Comparison of ENCODE assay signal across 9 mouse cellular contexts in genomic region chr17:37250544-37250943, GRCm38 (mm10). TPM values are rescaled to one million over a fixed set of nuclear protein-coding genes. Genes with fewer than 3 reads are reported as not detected.
DNase-seq lines count a peak whose midpoint lies in the region; ATAC-seq and TF ChIP-seq lines count a peak whose summit lies in the region.
"Had no signal": no experiment of that assay in that cellular context is flagged by ENCODE, and none has a peak within 500 bp of the region (broad histone marks: within the 10 kb centered on the region; RNA-seq: fewer than 3 reads in every experiment).

No protein-coding gene starts in this region.

- H3K9ac ChIP-seq in intestine, postnatal 0 days (ENCODE audit: low read depth, low read length), result no peak overlapping the region

- CTCF ChIA-PET in Patski (lab: Charles Lee), result no interaction called here

- POLR2A ChIA-PET in Patski (lab: Charles Lee), result no interaction called here

- 14% methylated on average over 1 of the region's 1 CpGs for WGBS in intestine, postnatal 0 days

- H3K27ac ChIP-seq in intestine, postnatal 0 days (ENCODE audit: low read depth, low read length), result no peak overlapping the region

- H3K4me3 ChIP-seq in intestine, postnatal 0 days (ENCODE audit: low read depth, low read length), result no peak overlapping the region
- H3K4me3 ChIP-seq: megakaryocyte, embryonic 14.5 days had no signal

- H3K36me3 ChIP-seq in intestine, postnatal 0 days (ENCODE audit: control insufficient read depth, insufficient read depth), result no peaks in the 10 kb centered on the region

- no peaks in the 10 kb centered on the region for H3K27me3 ChIP-seq in Patski
- no peaks in the 10 kb centered on the region for H3K27me3 ChIP-seq in intestine, postnatal 0 days (replicated peaks; ENCODE audit: control insufficient read depth, insufficient read depth, low read length)
- H3K27me3 ChIP-seq: megakaryocyte, embryonic 14.5 days had no signal

- in situ Hi-C loops in Patski (cut with MboI; ENCODE audit: low pct_unique_long_range_greater_than_20kb), result no loop called here

- no peak for ATAC-seq in Patski
- ATAC-seq in intestine, postnatal 0 days, result no peak

- no peak overlapping the region for H3K4me2 ChIP-seq in intestine, postnatal 0 days (replicated peaks; ENCODE audit: low read depth)

- H3K4me1 ChIP-seq in intestine, postnatal 0 days (replicated peaks; ENCODE audit: control insufficient read depth, insufficient read depth, low read length), result no peaks in the 10 kb centered on the region
- H3K4me1 ChIP-seq: megakaryocyte, embryonic 14.5 days had no signal

- peak; percentile 39 for TF ChIP-seq CTCF in Patski (IDR thresholded peaks at IDR 0.05)
- peak; percentile 75 for TF ChIP-seq CTCF in intestine, postnatal 0 days (IDR thresholded peaks at IDR 0.05; ENCODE audit: low read depth)

- no peaks in the 10 kb centered on the region for H3K9me3 ChIP-seq in intestine, postnatal 0 days (ENCODE audit: control insufficient read depth)
- H3K9me3 ChIP-seq: megakaryocyte, embryonic 14.5 days had no signal

- peak; percentile 16 for DNase-seq in kidney, adult 18-20 months
- no peak for DNase-seq in kidney, postnatal 14 days
- DNase-seq in A20 (ENCODE audit: low read depth, low spot score) (peak; percentile 59), Patski (ENCODE audit: low read depth, low spot score) (no peak)
- peak; percentile 52 for DNase-seq in thymus, postnatal 4 days
- DNase-seq in testis, postnatal 14 days (ENCODE audit: low spot score), result no peak
- no peak for DNase-seq in ovary, postnatal 10 days (ENCODE audit: low spot score)

RNA-seq across cellular contexts. Expression of gene Olfr98, which starts 13.0 kb away (rescaled TPM):
- polyA plus RNA-seq in Patski (2021), result not detected
- polyA plus RNA-seq in intestine, postnatal 0 days (2015; fragmentation: Nextera tagmentation; extraction: Ambion mirVana), result not detected in 2 replicates

RNA-seq across cellular contexts. Expression of gene Olfr97, which starts 13.4 kb away (rescaled TPM):
- not detected for polyA plus RNA-seq in Patski (2021)
- not detected in 2 replicates for polyA plus RNA-seq in intestine, postnatal 0 days (2015; fragmentation: Nextera tagmentation; extraction: Ambion mirVana)

RNA-seq across cellular contexts. Expression of gene H2-M3, which starts 19.5 kb away (rescaled TPM):
- polyA plus RNA-seq in Patski (2021), result 6.0 TPM
- polyA plus RNA-seq in intestine, postnatal 0 days (2015; fragmentation: Nextera tagmentation; extraction: Ambion mirVana), result 2.9 and 3.4 TPM in 2 replicates

RNA-seq across cellular contexts. Expression of gene Olfr96, which starts 30.6 kb away (rescaled TPM):
- polyA plus RNA-seq in Patski (2021), result not detected
- not detected in 2 replicates for polyA plus RNA-seq in intestine, postnatal 0 days (2015; fragmentation: Nextera tagmentation; extraction: Ambion mirVana)

RNA-seq across cellular contexts. Expression of gene Olfr99, which starts 32.7 kb away (rescaled TPM):
- 0.05 TPM for polyA plus RNA-seq in Patski (2021)
- polyA plus RNA-seq in intestine, postnatal 0 days (2015; fragmentation: Nextera tagmentation; extraction: Ambion mirVana), result 0.13 TPM in 1 of 2 replicates, not detected in the other

Comparison
In these comparisons a context has a peak if more than half of its experiments do, and no peak if none do; other contexts are left out.
1. DNase-seq: peak in kidney, adult 18-20 months (single experiment), A20 (single experiment) and thymus, postnatal 4 days (single experiment); none in kidney, postnatal 14 days (single experiment), Patski (single experiment), testis, postnatal 14 days (single experiment) and ovary, postnatal 10 days (single experiment).